Mouse (Mus musculus) thymus, adult 2 months (tissue): ENCODE measurements around the gene Sec31a. TPM values are rescaled to one million over a fixed set of nuclear protein-coding genes. Genes with fewer than 3 reads are reported as not detected.

Experiments
- DNase-seq: peaks from one replicate; pipeline ENCODE4 v3.0.0; 2021
- H3K27ac ChIP-seq: fragments of 200-500 bp; 2 replicates; pipeline ENCODE4 v1.5.1; 2012; ENCODE audit warnings: low read length, control low read depth; ENCODE audit not compliant: control insufficient read depth, insufficient read depth
- H3K27me3 ChIP-seq: fragments of 200-500 bp; 2 replicates; pipeline ENCODE4 v1.6.1; 2012; ENCODE audit warnings: mild to moderate bottlenecking, low read length, moderate library complexity, mixed read lengths; ENCODE audit not compliant: control insufficient read depth, insufficient read depth
- H3K36me3 ChIP-seq: fragments of 200-500 bp; 2 replicates; pipeline ENCODE4 v1.6.1; 2012; ENCODE audit warnings: mild to moderate bottlenecking, low read length, moderate library complexity; ENCODE audit not compliant: control insufficient read depth, insufficient read depth
- H3K4me1 ChIP-seq: fragments of 200-500 bp; replicated peaks from 2 replicates; pipeline ENCODE4 v1.6.1; 2012; ENCODE audit warnings: low read length; ENCODE audit not compliant: control insufficient read depth, insufficient read depth
- H3K4me3 ChIP-seq: fragments of 200-500 bp; 2 replicates; pipeline ENCODE4 v1.5.1; 2012; ENCODE audit warnings: mild to moderate bottlenecking, low read length, control low read depth, moderate library complexity; ENCODE audit not compliant: control insufficient read depth, insufficient read depth
- CTCF ChIP-seq: fragments of 200-500 bp; IDR thresholded peaks from 2 replicates; pipeline ENCODE4 v1.5.1; 2012; ENCODE audit warnings: mild to moderate bottlenecking, control low read depth, low read length, moderate library complexity, borderline replicate concordance; ENCODE audit not compliant: control insufficient read depth, poor library complexity, insufficient read depth; ENCODE audit errors: extremely low read depth
- POLR2A ChIP-seq: fragments of 200-500 bp; IDR thresholded peaks from 2 replicates; pipeline ENCODE4 v1.6.1; 2012; ENCODE audit warnings: mild to moderate bottlenecking, low read length, control low read depth, moderate library complexity; ENCODE audit not compliant: control insufficient read depth, poor library complexity, insufficient read depth; ENCODE audit errors: extremely low read depth
- WGBS: fragments of 180-500 bp; shearing (Covaris S2); methylation state at CpG from one replicate; pipeline ENCODE4 v1.1.7; 2018; 5-methylcytosine and 5-hydroxymethylcytosine counted together
- polyA plus RNA-seq: library from polyadenylated mRNA; depleted of rRNA; stranded (reverse); fragments of >200 nt; gene quantifications from 2 replicates; pipeline ENCODE4 v1.2.3, GENCODE M21; 2012

The Sec31a gene
- polyA plus RNA-seq, 1 experiment: 222 TPM

- peaks cover 3% of the 10 kb centered on the region; the same call in 1 of the 2 replicates for H3K36me3 ChIP-seq
- H3K4me1 ChIP-seq: no peaks in the 10 kb centered on the region
- no peak for DNase-seq
- no peak overlapping the region for H3K27ac ChIP-seq
- no peak for TF ChIP-seq POLR2A
- no peak for TF ChIP-seq CTCF
- no peak overlapping the region for H3K4me3 ChIP-seq
- H3K27me3 ChIP-seq: no peaks in the 10 kb centered on the region
- 96% methylated on average over 5 of the region's 5 CpGs for WGBS
Measured at GRCm38 (mm10) chr5:100437917-100438316, 21.9 kb upstream of the Sec31a start.

GRCm38 (mm10) chr5:100437086-100437485 lies 21.1 kb upstream of the Sec31a start:
- TF ChIP-seq POLR2A (no peak), CTCF (no peak)
- no peak for DNase-seq

GRCm38 (mm10) chr5:100430966-100431365 lies 14.9 kb upstream of the Sec31a start:
- Histone ChIP-seq H3K27ac (no peak overlapping the region), H3K27me3 (no peaks in the 10 kb centered on the region), H3K36me3 (no peaks in the 10 kb centered on the region), H3K4me3 (no peak overlapping the region), H3K4me1 (peaks cover 15% of the 10 kb centered on the region)
- TF ChIP-seq CTCF: no peak
- no peak for TF ChIP-seq POLR2A
- 83% methylated on average over 2 of the region's 2 CpGs for WGBS
- no peak for DNase-seq

More at GRCm38 (mm10) chr5:100437086-100437485, 21.1 kb upstream of the Sec31a start:
- Histone ChIP-seq H3K4me1 (no peaks in the 10 kb centered on the region), H3K36me3 (peaks cover 3% of the 10 kb centered on the region; the same call in 1 of the 2 replicates), H3K27me3 (no peaks in the 10 kb centered on the region), H3K4me3 (no peak overlapping the region), H3K27ac (no peak overlapping the region)
- 98% methylated on average over 4 of the region's 4 CpGs for WGBS

- H3K4me1 ChIP-seq: peaks cover 15% of the 10 kb centered on the region
- H3K27ac ChIP-seq: no peak overlapping the region
- DNase-seq: peak; percentile 18
- H3K36me3 ChIP-seq: no peaks in the 10 kb centered on the region
- TF ChIP-seq CTCF (no peak), POLR2A (no peak)
- peak overlapping the region; percentile 90 for H3K4me3 ChIP-seq
- WGBS: 5% methylated on average over 11 of the region's 11 CpGs
- H3K27me3 ChIP-seq: no peaks in the 10 kb centered on the region
Measured at GRCm38 (mm10) chr5:100430076-100430390, 14.0 kb upstream of the Sec31a start.

GRCm38 (mm10) chr5:100429344-100430075 lies 13.5 kb upstream of the Sec31a start:
- DNase-seq: peak; percentile 88
- under 1% methylated on average over 53 of the region's 53 CpGs for WGBS
- H3K27me3 ChIP-seq: no peaks in the 10 kb centered on the region
- TF ChIP-seq POLR2A (peak; percentile 67), CTCF (no peak)
- H3K27ac ChIP-seq: peak overlapping the region; percentile 24; the same call in 1 of the 2 replicates
- H3K4me3 ChIP-seq: peak overlapping the region; percentile 90
- peaks cover 15% of the 10 kb centered on the region for H3K4me1 ChIP-seq
- H3K36me3 ChIP-seq: peaks cover under 1% of the 10 kb centered on the region; the same call in 1 of the 2 replicates

GRCm38 (mm10) chr5:100428734-100429343 lies 12.8 kb upstream of the Sec31a start:
- Histone ChIP-seq H3K4me1 (peaks cover 15% of the 10 kb centered on the region), H3K27me3 (no peaks in the 10 kb centered on the region), H3K27ac (peak overlapping the region; percentile 0; the same call in 1 of the 2 replicates), H3K36me3 (peaks cover 6% of the 10 kb centered on the region; the same call in 1 of the 2 replicates), H3K4me3 (peak overlapping the region; percentile 90)
- no peak for DNase-seq
- WGBS: under 1% methylated on average over 20 of the region's 20 CpGs
- no peak for TF ChIP-seq POLR2A
- TF ChIP-seq CTCF: 0 out of 2 replicates have a peak, but pooled peaks have one; percentile 4
